Mouse (Mus musculus) retina, embryonic 14.5 days (tissue): ENCODE results near the gene Zfp536.

Experiments
- DNase-seq: peaks from one replicate; pipeline ENCODE4 v3.0.0-alpha.2; 2015; ENCODE audit warnings: low spot score

Gene Zfp536

GRCm38 (mm10) chr7:37689561-37690305 is 83.7 kb downstream of the Zfp536 start:
- DNase-seq: peak; percentile 90

- DNase-seq: peak; percentile 81
Observed at GRCm38 (mm10) chr7:37689107-37689511, 84.3 kb downstream of the Zfp536 start.

- no peak for DNase-seq
Observed at GRCm38 (mm10) chr7:37686366-37686765, 87.1 kb downstream of the Zfp536 start.

- DNase-seq: no peak
Observed at GRCm38 (mm10) chr7:37685247-37685646, 88.2 kb downstream of the Zfp536 start.

DNA sequence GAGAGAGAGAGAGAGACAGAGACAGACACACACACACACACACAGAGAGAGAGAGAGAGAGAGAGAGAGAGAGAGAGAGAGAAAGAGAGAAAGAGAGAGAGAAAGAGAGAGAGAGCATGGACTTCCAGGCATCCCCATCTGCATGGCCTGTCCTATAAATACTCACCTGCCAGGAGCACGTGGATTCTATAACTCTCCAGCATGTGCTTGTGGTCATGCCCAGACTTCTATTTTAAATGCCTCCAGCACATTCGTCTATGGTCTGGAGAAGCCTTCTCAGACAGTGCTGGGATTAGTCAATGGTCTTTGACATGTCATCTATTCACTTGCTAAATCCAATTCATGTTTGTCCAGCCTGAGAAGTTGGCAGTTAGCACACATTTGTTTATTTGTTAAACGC is 92.1 kb downstream of the Zfp536 start:
- no peak for DNase-seq

DNA sequence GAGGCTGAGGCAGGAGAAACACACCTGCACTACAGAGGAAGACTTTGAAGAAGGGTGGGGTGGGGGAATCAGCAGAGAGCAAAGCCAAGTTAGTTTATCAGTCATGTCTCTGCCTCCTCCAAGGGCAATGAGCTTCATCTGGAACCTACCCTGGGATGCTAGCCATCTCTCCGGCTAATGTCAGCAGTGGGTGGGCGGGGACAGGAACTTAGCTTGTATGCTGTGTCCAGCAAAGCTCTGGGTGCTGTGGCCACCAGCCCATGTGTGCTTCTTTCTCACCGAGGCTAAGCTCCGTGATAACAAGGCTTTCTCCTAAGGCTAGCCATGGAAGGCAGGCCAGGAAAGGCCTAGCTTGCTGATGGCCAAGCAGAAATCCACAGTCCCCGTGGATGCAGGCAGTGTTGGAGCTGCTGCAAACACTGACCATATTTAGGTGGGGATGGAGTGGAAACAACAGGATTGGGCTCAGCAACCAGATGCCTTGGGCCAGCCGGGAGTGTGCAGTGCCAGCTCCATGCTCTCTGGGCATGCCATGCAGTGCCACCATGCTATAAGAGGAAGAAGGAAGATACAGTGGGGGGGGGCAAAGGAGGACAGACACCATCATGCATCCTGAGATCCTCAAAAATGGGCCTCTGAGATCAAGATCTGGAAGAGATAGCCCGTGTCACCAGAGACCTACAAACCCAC is 109.6 kb downstream of the Zfp536 start:
- DNase-seq: no peak

GRCm38 (mm10) chr7:37648671-37649070 is 124.8 kb downstream of the Zfp536 start:
- no peak for DNase-seq

- DNase-seq: no peak
Observed at GRCm38 (mm10) chr7:37647917-37648615, 125.4 kb downstream of the Zfp536 start.

GRCm38 (mm10) chr7:37639740-37640397 is 133.6 kb downstream of the Zfp536 start:
- DNase-seq: peak; percentile 67

DNA sequence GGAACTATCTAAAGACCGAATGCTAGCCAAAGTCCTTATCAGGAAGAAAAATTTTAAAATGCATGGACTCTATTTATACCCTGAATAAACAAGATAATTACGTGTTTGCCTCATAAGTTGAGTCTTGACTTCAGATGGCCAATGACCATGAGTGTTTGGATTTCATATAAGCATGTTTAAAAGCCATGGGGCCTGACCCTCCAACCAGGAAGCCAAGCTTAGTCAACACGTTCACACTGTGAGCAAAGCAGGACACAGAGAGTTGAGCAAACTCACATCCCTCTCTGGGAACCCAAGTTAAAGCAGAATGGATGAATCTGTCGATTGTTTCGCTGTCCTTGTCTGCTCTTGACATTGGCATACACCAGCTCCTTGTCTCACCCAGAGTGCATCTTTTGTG is 138.6 kb downstream of the Zfp536 start:
- no peak for DNase-seq

DNA sequence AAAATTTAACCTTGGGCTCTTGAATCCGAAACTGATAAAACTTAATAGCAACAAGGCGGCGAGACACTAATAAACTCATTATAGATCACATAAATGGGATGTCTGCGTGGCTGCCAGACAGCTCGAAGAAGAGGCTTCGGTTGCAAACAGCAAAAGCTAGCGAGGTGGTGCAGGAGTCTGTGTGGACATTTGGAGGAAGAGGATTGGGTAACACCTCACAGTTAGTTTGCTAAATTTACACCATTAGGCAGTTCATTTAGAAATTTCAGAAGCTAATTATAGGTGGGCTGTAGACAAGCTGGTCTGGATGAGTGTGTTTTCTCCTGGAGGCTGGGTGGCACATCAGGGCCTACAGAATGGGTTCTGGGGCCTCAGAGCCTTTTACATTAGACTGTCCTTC is 143.0 kb downstream of the Zfp536 start:
- DNase-seq: no peak

GRCm38 (mm10) chr7:37627897-37628510 is 145.4 kb downstream of the Zfp536 start:
- no peak for DNase-seq

DNA sequence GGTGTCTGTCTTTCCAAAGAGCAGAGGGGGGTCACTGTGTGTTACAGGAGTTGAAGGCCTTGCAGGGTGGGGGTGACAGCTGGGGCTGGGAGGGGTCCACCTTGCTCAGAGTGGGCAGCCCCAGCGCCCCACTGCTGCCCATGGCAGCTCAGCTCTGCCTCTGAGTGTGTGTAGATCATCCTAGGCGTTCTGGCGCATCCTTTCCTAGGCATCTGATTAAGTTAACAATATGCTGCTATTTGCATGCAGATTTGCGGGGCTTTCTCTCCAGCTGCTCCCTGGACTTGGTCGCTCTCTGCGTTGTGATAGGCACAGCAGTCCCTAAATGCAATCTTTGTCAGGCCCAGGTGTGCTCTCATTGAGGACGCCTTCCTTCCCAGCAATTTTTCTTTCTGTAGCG is 147.7 kb downstream of the Zfp536 start:
- DNase-seq: no peak

DNA sequence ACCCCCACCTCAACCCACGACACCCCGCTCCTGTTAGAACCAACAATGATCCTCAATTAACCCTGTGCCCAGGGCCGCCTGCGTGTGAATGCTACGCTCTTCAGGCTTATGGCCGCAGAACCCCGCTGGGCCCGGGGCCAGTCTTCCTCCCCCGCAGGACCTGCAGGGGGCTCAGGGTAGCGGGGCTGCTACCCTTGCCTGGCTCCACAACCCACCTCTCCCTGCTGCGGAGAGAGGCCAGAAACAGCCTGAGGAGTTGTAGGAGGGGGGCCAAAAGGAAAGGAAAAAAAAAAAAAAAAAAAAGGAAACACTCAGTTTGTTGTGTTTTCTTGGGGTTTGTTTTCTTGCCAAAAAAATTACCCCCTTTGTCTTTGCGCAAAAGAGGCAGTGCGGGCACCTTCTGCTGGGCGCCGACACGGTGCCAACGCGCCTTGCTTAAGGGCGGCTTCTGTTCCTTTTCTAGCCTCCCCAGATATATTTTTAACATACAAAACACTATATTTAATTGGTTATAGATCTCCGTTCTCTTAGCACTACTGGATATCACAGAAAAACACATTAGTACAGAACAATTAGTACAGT is 148.6 kb downstream of the Zfp536 start:
- DNase-seq: peak; percentile 73

- DNase-seq: peak; percentile 72
Observed at GRCm38 (mm10) chr7:37623903-37624758, 149.3 kb downstream of the Zfp536 start.

DNA sequence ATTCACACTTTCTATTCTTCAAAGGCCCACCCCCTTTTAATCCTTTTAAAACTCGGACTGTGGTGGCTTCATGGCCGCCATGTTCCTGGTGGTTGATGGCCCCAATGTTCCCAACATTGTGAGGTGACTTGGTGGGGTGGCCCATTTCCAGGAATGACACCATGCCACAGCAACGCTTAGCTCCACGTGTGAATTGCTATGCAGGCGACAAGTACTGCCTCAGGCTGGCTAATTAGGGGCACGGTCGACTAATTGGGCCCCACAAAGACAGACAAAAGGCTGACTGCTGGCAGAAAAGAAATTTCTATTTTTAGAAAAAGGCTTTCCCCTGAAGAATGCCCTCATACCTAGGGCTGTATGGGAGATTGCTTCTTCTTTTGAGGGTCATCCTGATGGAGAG is 154.2 kb downstream of the Zfp536 start:
- DNase-seq: peak; percentile 38

DNA sequence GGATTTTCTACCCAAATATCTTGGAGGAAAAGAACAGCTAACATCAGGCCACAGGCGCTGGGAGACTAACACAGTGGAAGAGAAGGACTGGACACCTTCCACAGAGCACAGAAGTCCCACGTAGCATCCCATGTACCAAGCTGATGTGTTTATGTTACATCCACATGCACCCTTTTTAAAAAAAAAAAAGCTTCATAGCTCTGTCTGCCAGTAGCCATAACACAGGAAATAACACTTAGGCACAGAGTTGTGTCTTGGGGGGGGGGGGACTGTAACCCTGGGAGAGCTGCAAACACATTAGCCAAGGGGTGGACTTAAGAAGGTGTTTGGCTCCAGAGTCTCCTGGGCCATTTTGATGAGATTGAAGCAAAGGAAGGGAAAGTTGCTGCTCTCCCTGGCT is 155.6 kb downstream of the Zfp536 start:
- DNase-seq: no peak

GRCm38 (mm10) chr7:37615932-37616331 is 157.5 kb downstream of the Zfp536 start:
- no peak for DNase-seq

DNA sequence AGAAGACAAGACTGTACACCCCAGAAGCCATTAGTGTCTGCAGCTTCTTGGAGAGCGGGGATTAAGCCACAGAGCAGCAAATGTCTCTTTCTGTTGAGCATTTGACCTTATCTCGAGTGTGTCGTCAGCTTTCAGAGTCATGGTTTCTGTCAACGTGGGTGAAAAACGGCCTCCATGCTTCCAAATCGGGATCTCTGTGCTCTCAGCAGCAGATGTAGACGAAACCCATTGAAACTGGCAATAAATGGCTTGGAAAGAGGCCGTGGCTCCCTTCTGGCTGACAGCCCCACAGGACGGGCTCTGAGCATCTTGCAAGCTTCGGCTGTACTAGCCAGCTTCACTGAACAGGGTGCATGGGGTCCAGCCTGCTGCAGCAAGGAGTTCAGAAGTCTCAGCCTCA is 159.1 kb downstream of the Zfp536 start:
- no peak for DNase-seq

DNA sequence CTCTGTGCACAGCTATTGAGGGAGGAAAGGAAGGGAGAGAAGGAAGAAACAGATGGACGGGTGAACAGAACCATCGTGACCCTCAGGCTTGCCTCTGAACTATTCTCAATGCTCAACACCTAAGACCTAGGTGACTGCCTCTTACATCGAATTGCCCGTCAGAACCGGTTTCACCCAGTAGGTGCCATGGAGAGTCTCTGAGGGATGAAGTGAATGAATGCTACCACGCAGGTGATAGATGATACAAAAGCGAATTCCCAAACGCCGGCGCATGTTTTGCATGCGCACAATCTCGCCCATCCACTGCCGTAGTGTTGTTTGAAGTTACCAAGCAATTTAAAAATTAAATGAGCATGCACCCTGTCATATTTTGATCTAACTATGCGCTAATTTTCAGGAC is 164.9 kb downstream of the Zfp536 start:
- no peak for DNase-seq

DNA sequence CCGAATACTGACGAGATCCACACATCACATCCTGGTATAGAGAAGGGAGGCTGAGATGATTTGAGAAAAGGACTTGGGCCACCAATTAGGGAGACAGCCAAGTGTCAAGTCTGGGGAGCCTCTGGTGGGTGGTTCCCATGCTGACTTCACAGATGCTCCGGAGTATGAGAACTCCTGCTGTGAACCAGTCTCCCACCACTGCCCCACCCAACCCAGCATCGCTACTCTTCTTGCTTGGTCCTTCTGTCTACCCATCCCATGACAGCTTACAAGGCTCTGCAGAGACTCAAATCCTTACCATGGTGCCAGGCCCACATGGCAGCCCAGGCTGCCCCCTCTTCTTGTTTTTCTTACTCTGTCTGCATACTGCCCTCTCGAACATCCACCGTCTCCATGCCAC is 165.5 kb downstream of the Zfp536 start:
- no peak for DNase-seq
